Mouse (Mus musculus) CD4-positive helper T cell, adult 2 months (primary cell): Measurements from ENCODE around the gene Adam19.

Experiments used
- DNase-seq: peaks from one replicate; pipeline ENCODE4 v3.0.0-alpha.2; 2012; ENCODE audit warnings: low read depth, missing footprints, low spot score

The Adam19 gene

GRCm38 (mm10) chr11:46073061-46073849, 17.5 kb downstream of the Adam19 start:
- no peak for DNase-seq

DNA sequence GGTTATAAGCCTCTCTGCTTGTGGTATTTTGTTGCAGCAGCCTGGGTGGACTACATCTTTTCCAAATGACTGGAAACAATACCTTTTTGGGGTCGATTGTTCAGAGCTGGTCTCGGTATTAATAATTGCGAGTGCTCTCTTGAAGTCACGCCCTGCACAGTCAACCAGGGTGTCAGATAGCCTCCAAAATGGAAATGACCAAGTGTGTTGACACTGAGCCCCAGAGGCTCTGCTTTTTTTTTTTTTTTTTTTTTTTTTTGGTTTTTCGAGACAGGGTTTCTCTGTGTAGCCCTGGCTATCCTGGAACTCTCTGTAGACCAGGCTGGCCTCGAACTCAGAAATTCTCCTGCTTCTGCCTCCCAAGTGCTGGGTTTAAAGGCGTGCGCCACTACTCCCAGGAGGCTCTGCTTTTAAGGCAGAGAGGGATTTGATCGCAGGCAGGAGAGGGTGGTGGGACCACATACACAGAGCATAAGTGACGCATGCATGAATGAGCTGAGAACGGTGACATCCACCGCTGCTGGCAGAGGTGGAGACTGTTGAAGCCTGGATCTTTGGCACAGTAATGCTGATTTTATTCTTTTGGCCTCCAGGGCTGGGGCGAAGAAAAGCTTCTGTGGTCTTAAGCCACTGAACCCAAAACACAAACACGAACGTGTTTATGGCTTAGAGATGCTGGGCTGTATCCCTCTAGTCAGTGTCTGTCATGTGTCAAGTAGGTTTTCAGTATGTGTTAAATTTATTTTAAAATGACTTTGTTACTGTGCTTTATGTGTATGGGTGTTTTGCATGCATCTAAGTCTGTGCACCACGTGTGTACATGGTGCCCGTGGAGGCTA, 18.3 kb downstream of the Adam19 start:
- DNase-seq, result no peak

DNA sequence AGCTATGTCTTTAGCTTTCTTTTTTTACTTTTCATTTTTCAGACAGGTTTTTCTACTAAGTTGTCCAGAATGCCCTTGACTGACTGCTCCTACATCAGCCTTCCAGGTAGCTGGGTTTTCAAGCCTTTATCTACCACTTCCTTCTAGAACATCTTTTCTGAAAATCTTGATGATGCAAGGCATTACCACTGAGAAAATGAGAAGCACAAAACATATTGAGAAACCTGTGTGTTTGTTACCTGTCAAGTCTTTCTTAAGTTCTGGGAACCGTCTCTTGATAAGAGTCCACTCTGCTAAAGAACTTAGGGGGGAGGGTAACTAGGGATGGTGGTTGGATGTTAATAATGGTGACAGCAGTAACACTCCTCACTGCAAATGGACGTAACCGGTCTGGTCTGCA, 19.7 kb downstream of the Adam19 start:
- DNase-seq, result no peak

DNA sequence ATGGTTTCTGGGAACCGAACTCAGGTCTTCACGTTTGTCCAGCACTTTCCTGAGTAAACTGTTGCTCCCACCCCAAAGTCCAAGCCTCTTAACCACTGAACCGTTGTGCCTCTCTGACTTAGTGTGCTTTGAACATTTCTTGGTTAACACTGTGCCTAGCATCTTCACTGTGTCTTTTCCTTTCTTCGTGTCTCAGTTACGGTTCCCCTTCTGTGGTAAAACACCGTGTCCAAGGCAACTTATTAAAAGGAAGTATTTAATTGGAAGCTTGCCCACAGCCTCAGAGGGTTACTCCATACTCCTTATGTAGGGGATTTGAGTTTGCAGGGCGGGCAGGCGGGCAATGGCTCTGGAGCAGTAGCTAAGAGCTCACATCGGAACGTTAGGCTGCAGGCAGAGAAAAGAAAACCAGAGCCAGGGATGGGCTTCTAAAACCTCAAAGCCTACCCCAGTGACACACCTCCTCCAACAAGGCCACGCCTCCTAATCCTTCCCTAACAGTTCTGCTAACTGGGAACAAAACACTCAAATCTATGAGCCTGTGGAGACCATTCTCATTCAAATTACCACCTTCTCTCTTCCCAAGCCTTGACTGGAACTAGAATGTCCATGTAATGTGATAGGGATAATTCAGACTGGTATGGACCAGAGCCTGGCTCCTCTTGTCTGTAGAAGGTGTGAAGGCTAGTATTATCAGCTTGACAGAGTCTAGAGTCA, 20.8 kb downstream of the Adam19 start:
- no peak for DNase-seq

GRCm38 (mm10) chr11:46077304-46077703, 21.5 kb downstream of the Adam19 start:
- no peak for DNase-seq

GRCm38 (mm10) chr11:46077732-46078375, 22.1 kb downstream of the Adam19 start:
- DNase-seq, result no peak

DNA sequence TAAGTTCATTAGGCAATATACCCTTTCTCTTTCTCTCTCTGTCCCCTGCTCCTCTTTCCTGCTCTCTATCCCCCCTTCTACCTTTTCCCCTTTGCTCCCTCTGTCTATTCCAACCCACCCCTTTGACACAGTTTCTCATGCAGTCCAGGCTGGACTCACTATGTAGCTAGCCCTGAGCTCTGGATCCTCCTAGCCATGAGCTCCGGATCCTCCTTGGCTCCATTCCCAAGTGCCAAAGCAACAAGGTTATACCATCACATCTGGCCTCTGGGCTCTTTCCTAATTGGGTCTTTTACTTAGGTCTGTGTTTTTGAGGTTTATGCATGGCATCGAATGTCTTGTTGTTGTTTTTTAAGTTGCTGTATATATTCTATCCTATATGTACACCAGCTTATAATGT, 25.3 kb downstream of the Adam19 start:
- DNase-seq, result no peak

DNA sequence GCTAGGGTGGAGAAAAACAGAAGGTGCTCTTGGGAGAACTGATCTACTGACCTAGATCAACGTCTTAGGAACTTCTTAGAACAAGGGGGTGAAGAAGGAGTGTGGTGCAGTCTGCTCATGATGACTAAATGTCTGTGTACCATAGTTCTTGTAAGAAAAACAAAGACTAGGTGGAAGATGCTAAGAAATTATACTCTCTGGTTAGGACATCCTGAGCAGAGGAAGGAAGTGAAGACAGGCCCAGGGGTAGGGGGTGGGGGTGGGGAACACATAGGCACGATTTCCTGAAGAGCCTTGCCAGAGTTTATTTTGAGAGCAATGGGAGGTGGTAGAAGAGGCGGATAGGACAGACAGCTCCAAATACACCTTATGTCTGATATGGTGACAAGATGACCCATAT, 27.6 kb downstream of the Adam19 start:
- peak; percentile 55 for DNase-seq

- peak; percentile 64 for DNase-seq
Observed at GRCm38 (mm10) chr11:46083835-46084444, 28.1 kb downstream of the Adam19 start.

DNA sequence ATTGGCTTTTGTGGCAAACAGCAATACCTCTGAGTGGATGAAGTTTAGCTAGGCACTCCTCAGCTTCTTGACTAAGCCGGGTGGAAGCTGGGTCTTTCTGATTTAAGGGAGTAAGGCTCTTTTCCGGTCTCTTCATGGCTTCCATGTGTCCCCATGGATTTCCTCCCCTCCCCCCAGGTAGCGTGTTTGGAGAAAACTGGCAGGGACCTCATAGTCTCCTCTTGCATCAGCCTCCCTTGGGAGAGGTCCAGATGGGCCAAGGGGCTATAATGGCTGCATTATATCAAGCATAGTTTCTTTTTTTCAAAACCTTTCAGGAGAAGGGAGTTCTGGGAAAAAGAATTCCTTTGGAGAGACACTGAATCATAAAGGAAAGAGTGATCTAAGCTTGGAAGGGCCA, 28.8 kb downstream of the Adam19 start:
- no peak for DNase-seq

- DNase-seq, result no peak
Observed at GRCm38 (mm10) chr11:46085398-46086163, 29.8 kb downstream of the Adam19 start.

DNA sequence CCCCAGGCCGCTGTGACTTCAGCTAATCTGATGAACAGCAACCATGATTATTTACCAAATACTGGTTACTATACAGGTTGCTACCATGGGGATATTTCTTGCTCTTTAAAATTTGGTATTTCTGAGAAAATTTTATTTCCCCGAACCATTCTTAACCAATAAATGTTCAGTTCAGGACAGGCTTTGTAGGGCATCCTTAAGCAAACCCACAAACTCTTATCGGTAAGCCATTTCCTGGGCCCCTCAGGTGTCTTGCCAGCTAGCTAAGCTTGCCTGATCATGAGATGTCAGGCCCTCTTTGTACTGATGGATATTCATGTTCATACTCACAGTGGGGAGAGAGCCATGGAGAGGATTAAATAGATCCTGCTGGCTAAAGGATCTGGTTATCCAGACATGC, 30.7 kb downstream of the Adam19 start:
- peak; percentile 82 for DNase-seq

DNA sequence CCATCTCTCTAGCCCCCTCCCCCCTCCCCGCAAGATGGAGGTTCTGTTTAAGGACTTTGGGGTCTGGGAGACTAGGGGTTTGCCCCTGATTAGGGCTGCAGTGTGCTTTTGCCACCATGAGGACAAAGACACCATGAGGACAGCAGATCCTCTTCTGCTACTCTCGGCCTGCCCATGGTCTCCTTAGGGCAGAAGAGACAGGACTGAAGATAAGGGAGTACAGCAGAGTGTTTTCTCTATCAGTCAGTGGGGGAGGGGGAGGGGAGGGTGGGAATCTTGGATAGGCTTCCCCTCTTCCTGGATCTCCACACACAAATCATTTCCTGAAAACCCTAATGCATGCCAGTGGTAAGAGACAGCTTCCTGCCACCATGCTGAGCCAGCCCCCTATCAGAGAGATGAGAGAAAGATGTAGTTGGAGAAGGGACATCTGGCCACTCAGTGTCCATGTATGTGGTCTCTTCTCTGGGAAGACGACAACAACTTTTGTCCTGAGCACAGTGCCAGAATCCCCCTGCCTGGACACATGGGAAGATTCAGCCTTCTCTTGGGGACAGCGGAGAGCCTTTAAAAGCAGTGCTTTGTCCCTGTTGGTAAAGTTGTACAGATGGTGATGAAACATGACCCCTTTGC, 33.4 kb downstream of the Adam19 start:
- no peak for DNase-seq

DNA sequence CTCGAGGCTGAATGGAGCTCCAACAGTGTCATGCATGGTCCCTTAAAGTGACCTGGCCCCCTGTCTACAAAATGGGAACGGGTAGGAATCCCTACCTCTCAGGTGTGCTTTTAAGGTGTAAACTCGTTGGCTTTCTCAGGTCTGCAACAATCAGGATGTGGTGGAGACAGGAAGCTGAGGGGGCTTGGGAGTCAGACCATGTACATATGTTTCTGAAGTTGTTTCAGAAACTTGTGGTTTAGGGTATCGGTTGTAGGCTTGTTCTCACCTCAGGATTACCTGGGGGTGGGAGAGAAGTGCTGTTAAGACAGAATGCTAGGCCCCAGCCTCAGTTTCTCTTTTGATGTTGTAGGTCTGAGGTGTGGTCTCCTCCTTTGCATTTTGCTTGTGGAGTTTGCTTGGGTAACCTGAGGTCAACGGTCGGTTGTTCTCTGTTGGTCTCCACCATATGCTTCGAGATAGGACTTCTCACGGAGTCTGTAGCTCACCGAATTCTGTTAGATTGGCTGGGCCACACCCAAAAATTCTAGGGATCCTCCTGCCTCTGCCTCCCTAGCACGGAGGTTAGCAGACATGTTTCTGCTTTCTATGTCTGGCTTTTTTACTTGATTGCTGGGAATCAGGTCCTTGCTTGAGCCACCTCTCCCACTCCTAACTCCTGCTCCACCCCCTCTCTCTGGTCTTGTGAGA, 34.4 kb downstream of the Adam19 start:
- peak; percentile 71 for DNase-seq

DNA sequence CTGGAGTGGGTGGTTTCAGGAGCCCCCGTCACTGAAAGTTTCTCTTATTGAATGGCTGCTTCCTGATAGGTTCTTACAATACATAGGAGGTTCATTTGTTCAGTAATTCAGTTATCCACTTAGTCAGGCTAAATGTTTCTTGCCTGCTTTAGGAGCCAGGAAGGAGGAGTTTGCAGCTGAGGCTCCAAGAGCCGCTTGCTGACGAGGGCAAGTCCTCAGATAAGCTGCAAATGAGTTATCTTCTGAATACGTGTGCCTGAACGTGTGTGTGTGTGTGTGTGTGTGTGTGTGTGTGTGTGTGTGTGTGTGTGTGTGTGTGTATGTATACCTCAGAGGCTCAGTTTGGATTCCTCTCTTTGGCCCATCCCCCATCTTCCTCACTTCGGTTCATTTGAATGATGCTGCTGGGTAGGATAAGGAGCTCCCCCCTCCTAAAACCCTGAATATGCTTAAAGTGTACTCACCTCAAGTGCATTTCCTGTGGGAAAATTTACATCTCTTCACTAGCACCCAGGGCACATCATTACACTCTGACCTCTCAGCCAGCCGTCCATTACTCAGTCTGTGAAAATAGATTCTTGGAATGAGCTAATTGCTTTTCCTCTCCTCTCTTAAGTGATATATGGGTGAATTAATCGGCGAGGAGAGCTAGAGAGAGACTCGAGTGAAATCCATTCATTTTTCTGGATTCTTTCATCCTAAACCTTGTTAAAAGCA, 35.3 kb downstream of the Adam19 start:
- DNase-seq, result peak; percentile 63

- DNase-seq, result no peak
Observed at GRCm38 (mm10) chr11:46092121-46092520, 36.3 kb downstream of the Adam19 start.

DNA sequence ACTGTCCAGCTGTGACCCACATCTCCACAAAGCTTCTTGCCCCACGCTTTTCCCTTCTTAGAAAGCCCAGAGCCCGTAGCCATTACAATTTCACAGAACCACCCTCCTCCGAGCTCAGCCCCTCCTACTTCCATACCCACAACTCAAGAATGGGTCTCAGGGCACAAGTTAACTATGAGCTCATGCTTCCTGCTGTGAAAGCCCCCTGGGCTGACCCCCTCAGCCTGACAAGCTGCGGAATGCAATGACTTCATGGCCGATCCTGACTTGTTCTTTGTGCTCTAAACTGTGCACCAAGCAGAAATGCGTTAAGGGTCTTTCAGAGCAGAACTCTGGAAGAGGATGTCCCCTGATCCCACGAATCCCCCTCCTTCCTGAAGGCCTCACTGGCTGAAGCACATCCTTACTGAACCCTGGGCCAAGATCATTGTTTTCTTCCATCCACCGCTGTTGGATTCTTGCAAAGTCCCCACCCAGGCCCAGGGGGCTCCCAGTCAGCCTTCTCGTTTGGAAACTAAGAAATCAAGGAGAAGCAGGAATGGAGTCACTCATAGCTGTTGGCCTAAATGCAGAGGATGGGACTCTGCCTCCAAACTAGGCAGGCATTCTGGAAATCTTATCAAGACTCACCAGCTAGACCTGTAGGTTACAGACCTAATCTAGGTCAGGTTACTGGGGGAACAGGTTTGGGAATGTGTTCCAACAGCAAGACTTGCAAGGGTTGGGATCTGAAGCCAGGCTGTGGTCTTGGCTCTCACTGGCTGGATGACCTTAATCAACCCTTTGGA, 39.9 kb downstream of the Adam19 start:
- DNase-seq, result no peak

GRCm38 (mm10) chr11:46096265-46096649, 40.5 kb downstream of the Adam19 start:
- DNase-seq, result no peak
